ENCODE assay signal across 17 mouse cellular contexts in genomic region chr13:34298061-34298460, GRCm38 (mm10).
"Had no signal": no experiment of that assay in that cellular context is flagged by ENCODE, and none has a peak within 500 bp of the region (broad histone marks: within the 10 kb centered on the region; RNA-seq: fewer than 3 reads in every experiment).

No protein-coding gene starts in this region.

- DNase-seq: kidney, adult 2 months; kidney, postnatal 25 days; layer of hippocampus, adult 9-11 months; lung, embryonic 14.5 days; retina, postnatal 1 day; right cerebral cortex, postnatal 25 days; spleen, adult 18-20 months; thymus, adult 18-20 months; thymus, postnatal 36 days had no signal

- H3K4me3 ChIP-seq: layer of hippocampus, adult 2 months; liver, embryonic 15.5 days; midbrain, embryonic 12.5 days; midbrain, embryonic 15.5 days; neural tube, embryonic 13.5 days; stomach, embryonic 15.5 days had no signal

- H3K27ac ChIP-seq: kidney, postnatal 0 days; layer of hippocampus, adult 2 months; liver, embryonic 15.5 days; midbrain, embryonic 12.5 days; midbrain, embryonic 15.5 days; neural tube, embryonic 13.5 days; stomach, embryonic 15.5 days had no signal

- H3K4me2 ChIP-seq: liver, embryonic 15.5 days; lung, embryonic 14.5 days; midbrain, embryonic 12.5 days; midbrain, embryonic 15.5 days; neural tube, embryonic 13.5 days; stomach, embryonic 15.5 days had no signal

- H3K9me3 ChIP-seq: liver, embryonic 15.5 days; midbrain, embryonic 12.5 days; midbrain, embryonic 15.5 days; neural tube, embryonic 13.5 days; stomach, embryonic 15.5 days had no signal

- H3K36me3 ChIP-seq: stomach, embryonic 15.5 days had no signal

- H3K27me3 ChIP-seq: liver, embryonic 15.5 days; midbrain, embryonic 12.5 days; midbrain, embryonic 15.5 days; neural tube, embryonic 13.5 days; stomach, embryonic 15.5 days had no signal

- H3K9ac ChIP-seq: liver, embryonic 15.5 days; lung, embryonic 14.5 days; midbrain, embryonic 12.5 days; midbrain, embryonic 15.5 days; neural tube, embryonic 13.5 days; stomach, embryonic 15.5 days had no signal

- ATAC-seq: intestine, postnatal 0 days; midbrain, embryonic 15.5 days had no signal
